Mouse (Mus musculus): ENCODE data around the gene Tex52. TPM values are rescaled to one million over a fixed set of nuclear protein-coding genes. Genes with fewer than 3 reads are reported as not detected.

Tex52 gene
- total and polyA plus RNA-seq, 3 experiments: not detected

DNA sequence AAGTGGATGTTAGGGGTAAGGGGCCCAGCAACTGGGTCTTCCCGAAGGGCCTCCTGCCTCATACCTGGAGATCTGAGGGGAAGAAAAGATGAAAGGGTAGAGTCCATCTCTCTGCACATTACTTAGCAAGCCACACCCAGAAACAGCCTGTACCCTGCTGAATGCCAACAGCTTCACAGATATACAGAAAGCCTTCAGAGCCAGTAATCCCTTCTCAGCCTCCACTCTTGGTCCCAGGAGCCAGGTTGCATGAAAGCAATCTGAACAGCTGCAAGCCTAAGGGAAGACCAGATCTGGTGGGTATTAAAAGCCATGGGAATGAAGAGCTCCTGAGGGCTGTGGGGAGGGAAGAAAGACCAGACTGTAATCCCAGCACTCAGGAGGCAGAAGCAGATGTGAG lies 13.9 kb downstream of the Tex52 start:
- Histone ChIP-seq H3K9me3 (replicated peaks; ENCODE audit: low read length) (no peaks in the 10 kb centered on the region), H3K4me2 (ENCODE audit: insufficient read depth, low read depth, poor library complexity, severe bottlenecking) (no peak overlapping the region), H3K9ac (ENCODE audit: insufficient read depth, low read depth) (no peak overlapping the region), H3K36me3 (replicated peaks in 1 of 2; ENCODE audit: control insufficient read depth in 1 of 2, insufficient read depth in 1 of 2, low read length in 1 of 2) (no peaks in the 10 kb centered on the region), H3K4me1 (ENCODE audit: control insufficient read depth in 1 of 2, insufficient read depth in 2 of 2) (peaks cover 0 to 4% of the 10 kb centered on the region in 2 experiments; a peak in 1 of 4 replicates), H3K27me3 (replicated peaks) (no peaks in the 10 kb centered on the region), H3K27ac (ENCODE audit: insufficient read depth, low read depth) (no peak overlapping the region), H3K79me2 (replicated peaks; ENCODE audit: control insufficient read depth, extremely low read depth, insufficient read depth, poor library complexity, severe bottlenecking) (no peaks in the 10 kb centered on the region), H3K4me3 (replicated peaks in 1 of 3; ENCODE audit: low read depth in 2 of 3, low read length in 2 of 3, poor library complexity in 1 of 3) (no peak overlapping the region)
- no peak for TF ChIP-seq NRF1 (IDR thresholded peaks at IDR 0.05; ENCODE audit: low read depth, low read length)
- no peak for TF ChIP-seq USF1 (IDR thresholded peaks at IDR 0.05; ENCODE audit: low read depth, low read length)
- no peak for TF ChIP-seq EP300 (IDR thresholded peaks at IDR 0.05; ENCODE audit: low read length)
- TF ChIP-seq BHLHE40 (IDR thresholded peaks at IDR 0.05; ENCODE audit: low read depth, low read length): no peak
- TF ChIP-seq ETS1 (conservative IDR thresholded peaks at IDR 0.05; ENCODE audit: low read depth, low read length): no peak
- no peak for TF ChIP-seq RAD21 (IDR thresholded peaks at IDR 0.05; ENCODE audit: low read depth, low read length)
- no peak for TF ChIP-seq ZKSCAN1 (IDR thresholded peaks at IDR 0.05; ENCODE audit: borderline replicate concordance, low read depth, low read length)
- TF ChIP-seq GABPA (IDR thresholded peaks at IDR 0.05; ENCODE audit: insufficient replicate concordance, low read depth, low read length): no peak
- TF ChIP-seq POLR2AphosphoS2 (IDR thresholded peaks at IDR 0.05; ENCODE audit: low read depth, low read length): no peak
- TF ChIP-seq ZNF384 (IDR thresholded peaks at IDR 0.05; ENCODE audit: low read depth, low read length): no peak
- no peak for TF ChIP-seq MEF2A (IDR thresholded peaks at IDR 0.05; ENCODE audit: borderline replicate concordance, low read depth, low read length)
- no peak for TF ChIP-seq MAFK (IDR thresholded peaks at IDR 0.05; ENCODE audit: insufficient replicate concordance, low read length)
- no peak for TF ChIP-seq RCOR1 (conservative IDR thresholded peaks at IDR 0.05; ENCODE audit: low read depth, low read length)
- TF ChIP-seq NELFE (IDR thresholded peaks at IDR 0.05; ENCODE audit: low read depth, low read length): no peak
- TF ChIP-seq PAX5 (IDR thresholded peaks at IDR 0.05; ENCODE audit: low read length): no peak
- no peak for TF ChIP-seq USF2 (conservative IDR thresholded peaks at IDR 0.05; ENCODE audit: low read depth, low read length)
- TF ChIP-seq CTCF (conservative IDR thresholded peaks at IDR 0.05 in 1 of 2, IDR thresholded peaks at IDR 0.05 in 1 of 2; ENCODE audit: low read depth in 2 of 2, low read length in 2 of 2): no peak
- dilution Hi-C loops (cut with MboI; ENCODE audit: extremely low pct_ligation_motif_present, extremely low pct_unique_long_range_greater_than_20kb, low sequenced_read_pairs) (no loop called here), in situ Hi-C loops (cut with MboI; ENCODE audit: low pct_ligation_motif_present, low pct_unique_long_range_greater_than_20kb, low sequenced_read_pairs) (no loop called here)
- no peak for DNase-seq (ENCODE audit: extremely low read depth)

GRCm38 (mm10) chr6:128390683-128391082 lies 15.4 kb downstream of the Tex52 start:
- Histone ChIP-seq H3K4me1 (ENCODE audit: control insufficient read depth in 1 of 2, insufficient read depth in 2 of 2) (no peaks in the 10 kb centered on the region), H3K9me3 (replicated peaks; ENCODE audit: low read length) (no peaks in the 10 kb centered on the region), H3K79me2 (replicated peaks; ENCODE audit: control insufficient read depth, extremely low read depth, insufficient read depth, poor library complexity, severe bottlenecking) (no peaks in the 10 kb centered on the region), H3K4me2 (ENCODE audit: insufficient read depth, low read depth, poor library complexity, severe bottlenecking) (no peak overlapping the region), H3K9ac (ENCODE audit: insufficient read depth, low read depth) (no peak overlapping the region), H3K27ac (ENCODE audit: insufficient read depth, low read depth) (no peak overlapping the region), H3K27me3 (replicated peaks) (no peaks in the 10 kb centered on the region), H3K36me3 (replicated peaks in 1 of 2; ENCODE audit: control insufficient read depth in 1 of 2, insufficient read depth in 1 of 2, low read length in 1 of 2) (no peaks in the 10 kb centered on the region), H3K4me3 (replicated peaks in 1 of 3; ENCODE audit: low read depth in 2 of 3, low read length in 2 of 3, poor library complexity in 1 of 3) (no peak overlapping the region)
- no peak for DNase-seq (ENCODE audit: extremely low read depth)
- TF ChIP-seq USF2 (conservative IDR thresholded peaks at IDR 0.05; ENCODE audit: low read depth, low read length) (no peak), GABPA (IDR thresholded peaks at IDR 0.05; ENCODE audit: insufficient replicate concordance, low read depth, low read length) (no peak), IRF4 (IDR thresholded peaks at IDR 0.05; ENCODE audit: low read depth, low read length) (no peak), E2F4 (IDR thresholded peaks at IDR 0.05; ENCODE audit: insufficient replicate concordance, low read depth, low read length) (no peak), TCF12 (IDR thresholded peaks at IDR 0.05; ENCODE audit: low read depth, low read length) (no peak), MXI1 (IDR thresholded peaks at IDR 0.05; ENCODE audit: low read depth, low read length) (no peak), UBTF (IDR thresholded peaks at IDR 0.05; ENCODE audit: low read depth, low read length) (no peak), USF1 (IDR thresholded peaks at IDR 0.05; ENCODE audit: low read depth, low read length) (no peak), ETS1 (conservative IDR thresholded peaks at IDR 0.05; ENCODE audit: low read depth, low read length) (no peak), MYC (IDR thresholded peaks at IDR 0.05; ENCODE audit: low read depth, low read length) (no peak), EP300 (IDR thresholded peaks at IDR 0.05; ENCODE audit: low read length) (no peak), ZMIZ1 (IDR thresholded peaks at IDR 0.05; ENCODE audit: low read depth, low read length) (no peak), JUND (conservative IDR thresholded peaks at IDR 0.05; ENCODE audit: low read depth, low read length) (no peak)
- dilution Hi-C loops (cut with MboI; ENCODE audit: extremely low pct_ligation_motif_present, extremely low pct_unique_long_range_greater_than_20kb, low sequenced_read_pairs) (no loop called here), in situ Hi-C loops (cut with MboI; ENCODE audit: low pct_ligation_motif_present, low pct_unique_long_range_greater_than_20kb, low sequenced_read_pairs) (no loop called here)
